Mouse (Mus musculus): Measurements from ENCODE around the gene P2ry10b. TPM values are rescaled to one million over a fixed set of nuclear protein-coding genes. Genes with fewer than 3 reads are reported as not detected.

P2ry10b gene
- polyA plus RNA-seq (2016; fragmentation: Nextera tagmentation; extraction: Ambion mirVana): 0.42 and 0.47 TPM in 2 replicates

DNA sequence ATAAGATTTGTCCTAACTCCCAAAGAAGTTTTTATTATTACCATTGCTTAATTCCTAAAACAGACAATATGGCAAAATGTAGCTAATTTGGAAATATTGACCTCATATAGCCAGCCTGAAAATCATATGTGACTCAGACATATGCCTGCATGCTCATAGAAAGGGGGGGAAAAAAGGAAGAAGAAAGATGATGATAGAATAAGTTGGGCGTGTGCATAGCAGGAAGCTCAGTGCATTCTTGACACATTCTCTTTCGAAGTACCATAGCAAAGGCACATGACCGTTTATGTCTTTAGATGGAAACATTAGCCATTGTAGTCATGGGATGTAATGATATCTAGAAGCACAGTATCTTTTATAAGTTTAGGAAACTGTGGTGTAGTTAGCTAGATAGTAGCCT lies at the start of gene P2ry10b:
Gene P2ry10b (plus strand): TSS at position 247 of the 400 bp plus-strand sequence.
- WGBS: 89% methylated on average over 3 of the region's 3 CpGs
- no peak for ATAC-seq (ENCODE audit: low FRiP score, low read depth)
- Histone ChIP-seq H3K9me3 (no peaks in the 10 kb centered on the region), H3K9ac (replicated peaks) (no peak within 1 kb of the TSS), H3K27me3 (no peaks in the 10 kb centered on the region; the same call in 1 of the 2 replicates), H3K27ac (replicated peaks) (no peak within 1 kb of the TSS), H3K4me1 (no peaks in the 10 kb centered on the region), H3K4me2 (replicated peaks) (no peak within 1 kb of the TSS), H3K36me3 (no peaks in the 10 kb centered on the region), H3K4me3 (no peak within 1 kb of the TSS)

DNA sequence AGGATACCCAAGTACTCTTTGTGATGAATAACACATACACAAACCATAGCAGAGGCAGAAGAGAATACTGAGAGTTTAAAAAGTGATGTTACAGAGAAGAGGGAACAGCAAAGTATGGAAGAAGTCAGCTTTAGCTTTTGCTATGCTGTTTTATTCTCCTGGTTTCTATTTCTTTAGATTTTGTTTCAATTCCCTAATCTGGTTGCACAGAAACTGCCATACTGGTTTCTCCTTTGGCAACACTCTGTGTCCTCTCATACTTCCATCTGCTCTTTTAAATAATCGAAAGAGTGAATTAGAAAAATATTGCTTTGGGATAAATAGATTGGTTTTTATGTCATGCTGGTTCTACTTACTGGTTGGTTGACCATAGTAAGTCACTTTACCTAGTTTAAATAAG lies 32.4 kb upstream of the P2ry10b start:
- no peak overlapping the region for H3K4me2 ChIP-seq (replicated peaks)
- 81% methylated on average over 1 of the region's 1 CpGs for WGBS

DNA sequence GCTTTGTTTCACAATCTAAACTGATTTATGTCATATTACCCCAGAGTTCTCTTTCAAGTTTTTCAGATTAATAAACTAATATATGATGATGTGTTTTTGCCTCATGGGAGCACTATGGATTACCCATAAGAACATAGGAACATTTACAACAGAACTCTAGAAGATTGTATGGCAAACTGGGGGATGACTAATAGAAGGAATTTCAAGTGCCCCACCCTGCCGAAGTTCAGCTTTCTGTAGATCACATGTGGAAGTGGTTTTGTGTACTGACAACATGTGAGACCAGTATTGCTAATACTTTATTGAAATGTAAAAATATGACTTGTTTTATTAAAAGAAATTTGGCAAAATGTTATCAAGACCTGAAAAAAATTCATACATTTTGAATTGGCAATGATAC lies 31.7 kb upstream of the P2ry10b start:
- Histone ChIP-seq H3K9me3 (no peaks in the 10 kb centered on the region), H3K4me1 (no peaks in the 10 kb centered on the region), H3K4me3 (no peak overlapping the region), H3K4me2 (replicated peaks) (no peak overlapping the region), H3K36me3 (no peaks in the 10 kb centered on the region), H3K9ac (replicated peaks) (no peak overlapping the region), H3K27ac (replicated peaks) (no peak overlapping the region), H3K27me3 (no peaks in the 10 kb centered on the region)
- ATAC-seq (ENCODE audit: low FRiP score, low read depth): no peak
- 85% methylated on average over 1 of the region's 1 CpGs for WGBS

More for the DNA sequence above, 32.4 kb upstream of the P2ry10b start:
- no peaks in the 10 kb centered on the region; the same call in 1 of the 2 replicates for H3K27me3 ChIP-seq
- no peak overlapping the region for H3K9ac ChIP-seq (replicated peaks)
- no peak overlapping the region for H3K4me3 ChIP-seq
- H3K9me3 ChIP-seq: no peaks in the 10 kb centered on the region
- no peaks in the 10 kb centered on the region for H3K36me3 ChIP-seq
- H3K4me1 ChIP-seq: no peaks in the 10 kb centered on the region
- ATAC-seq (ENCODE audit: low FRiP score, low read depth): no peak
- no peak overlapping the region for H3K27ac ChIP-seq (replicated peaks)

DNA sequence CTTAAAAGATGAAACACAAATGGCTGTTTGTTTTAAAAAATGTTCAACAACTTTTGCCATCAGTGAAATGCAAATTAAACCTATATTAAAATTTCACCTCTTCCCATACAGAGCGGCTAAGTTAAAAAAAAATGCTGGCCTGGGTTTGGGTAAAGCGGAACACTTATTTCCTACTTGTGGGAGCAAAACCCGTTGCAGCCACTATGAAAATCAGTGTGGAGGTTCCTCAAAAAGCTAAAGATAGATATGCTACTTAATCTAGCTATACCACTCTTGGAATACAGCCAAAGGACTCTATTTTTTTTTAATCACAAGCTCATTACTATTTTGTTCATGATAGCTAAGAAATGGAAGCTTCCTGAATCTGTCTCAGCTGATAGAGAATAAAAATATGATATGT lies 5.5 kb upstream of the P2ry10b start:
- Histone ChIP-seq H3K4me3 (no peak overlapping the region), H3K4me2 (replicated peaks) (no peak overlapping the region), H3K4me1 (no peaks in the 10 kb centered on the region), H3K9me3 (no peaks in the 10 kb centered on the region), H3K27me3 (no peaks in the 10 kb centered on the region), H3K27ac (replicated peaks) (no peak overlapping the region), H3K36me3 (no peaks in the 10 kb centered on the region), H3K9ac (replicated peaks) (no peak overlapping the region)
- no peak for ATAC-seq (ENCODE audit: low FRiP score, low read depth)
- 91% methylated on average over 3 of the region's 3 CpGs for WGBS

DNA sequence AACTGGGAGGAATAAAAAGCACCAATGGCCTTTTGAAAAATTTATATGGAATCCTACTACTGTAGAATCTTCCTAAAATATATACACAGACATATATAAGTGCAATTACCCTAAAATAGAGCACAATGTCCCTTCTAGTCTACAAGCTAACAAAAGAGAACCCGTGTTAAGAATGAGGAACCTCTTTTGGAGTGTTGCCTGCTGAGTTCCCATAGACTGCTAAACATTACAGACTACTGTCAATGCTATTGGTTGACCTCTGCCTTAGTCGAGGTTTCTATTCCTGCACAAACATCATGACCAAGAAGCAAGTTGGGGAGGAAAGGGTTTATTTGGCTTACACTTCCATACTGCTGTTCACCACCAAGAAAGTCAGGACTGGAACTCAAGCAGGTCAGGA lies 4.8 kb upstream of the P2ry10b start:
- 75% methylated on average over 2 of the region's 2 CpGs for WGBS
- Histone ChIP-seq H3K27ac (replicated peaks) (no peak overlapping the region), H3K4me3 (no peak overlapping the region), H3K4me2 (replicated peaks) (no peak overlapping the region), H3K27me3 (no peaks in the 10 kb centered on the region), H3K9ac (replicated peaks) (no peak overlapping the region), H3K9me3 (no peaks in the 10 kb centered on the region), H3K36me3 (no peaks in the 10 kb centered on the region), H3K4me1 (no peaks in the 10 kb centered on the region)
- ATAC-seq (ENCODE audit: low FRiP score, low read depth): no peak

DNA sequence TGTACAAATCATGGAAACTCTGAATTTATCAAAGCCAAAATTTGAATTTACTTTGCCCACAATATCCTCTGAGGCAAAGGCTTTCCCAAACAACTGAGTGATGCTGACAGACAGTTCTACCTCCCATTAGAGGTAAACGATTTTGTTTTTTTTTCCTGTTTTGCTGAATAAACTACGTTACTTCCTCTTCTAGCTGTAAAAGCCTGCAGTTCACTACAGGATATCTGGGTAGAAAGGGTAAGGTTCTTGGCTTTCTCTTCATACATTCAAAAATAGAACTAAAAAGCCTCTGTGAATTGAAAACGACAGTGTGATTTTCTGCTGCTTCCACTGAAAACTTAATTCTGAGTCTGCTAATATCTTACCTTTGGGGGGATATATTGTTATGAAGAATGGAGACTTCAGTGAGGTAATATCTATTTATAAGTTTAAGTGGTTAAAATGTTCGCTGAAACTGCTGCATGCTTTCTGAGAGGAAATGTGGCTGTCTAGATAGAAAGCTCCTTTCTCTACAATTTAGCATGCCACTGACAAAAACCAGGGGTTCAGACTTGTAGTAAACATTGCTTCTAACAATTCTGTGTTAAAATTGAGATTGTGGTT lies 765 bp downstream of the P2ry10b start:
- Histone ChIP-seq H3K27me3 (no peaks in the 10 kb centered on the region; the same call in 1 of the 2 replicates), H3K27ac (replicated peaks) (no peak overlapping the region), H3K9me3 (no peaks in the 10 kb centered on the region), H3K4me2 (replicated peaks) (no peak overlapping the region), H3K36me3 (no peaks in the 10 kb centered on the region), H3K4me3 (no peak overlapping the region), H3K9ac (replicated peaks) (no peak overlapping the region), H3K4me1 (no peaks in the 10 kb centered on the region)
- no peak for ATAC-seq (ENCODE audit: low FRiP score, low read depth)
- WGBS: 69% methylated on average over 4 of the region's 4 CpGs

DNA sequence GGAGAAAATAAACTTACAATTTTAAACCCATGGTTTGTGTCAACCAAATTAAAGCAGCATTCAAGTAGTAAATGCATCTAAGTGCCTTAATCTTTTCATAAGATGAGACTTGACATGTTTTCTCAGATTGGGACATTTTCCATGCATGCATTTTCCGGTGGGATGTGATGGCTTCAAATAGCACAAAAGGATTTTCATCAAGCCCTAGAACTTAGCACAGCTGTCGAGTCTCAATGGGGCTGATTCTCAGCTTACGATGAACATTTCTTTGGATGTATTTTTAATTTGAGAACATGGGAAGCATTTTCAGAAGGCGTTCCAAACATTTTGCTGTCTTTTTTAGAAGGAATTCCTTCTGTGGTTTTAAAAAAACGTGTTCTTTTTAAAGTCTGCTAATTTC lies 1.3 kb downstream of the P2ry10b start:
- Histone ChIP-seq H3K27me3 (no peaks in the 10 kb centered on the region; the same call in 1 of the 2 replicates), H3K36me3 (no peaks in the 10 kb centered on the region), H3K9me3 (no peaks in the 10 kb centered on the region), H3K27ac (replicated peaks) (no peak overlapping the region), H3K4me3 (no peak overlapping the region), H3K4me1 (no peaks in the 10 kb centered on the region), H3K4me2 (replicated peaks) (no peak overlapping the region), H3K9ac (replicated peaks) (no peak overlapping the region)
- 42% methylated on average over 5 of the region's 5 CpGs for WGBS
- ATAC-seq (ENCODE audit: low FRiP score, low read depth): no peak

DNA sequence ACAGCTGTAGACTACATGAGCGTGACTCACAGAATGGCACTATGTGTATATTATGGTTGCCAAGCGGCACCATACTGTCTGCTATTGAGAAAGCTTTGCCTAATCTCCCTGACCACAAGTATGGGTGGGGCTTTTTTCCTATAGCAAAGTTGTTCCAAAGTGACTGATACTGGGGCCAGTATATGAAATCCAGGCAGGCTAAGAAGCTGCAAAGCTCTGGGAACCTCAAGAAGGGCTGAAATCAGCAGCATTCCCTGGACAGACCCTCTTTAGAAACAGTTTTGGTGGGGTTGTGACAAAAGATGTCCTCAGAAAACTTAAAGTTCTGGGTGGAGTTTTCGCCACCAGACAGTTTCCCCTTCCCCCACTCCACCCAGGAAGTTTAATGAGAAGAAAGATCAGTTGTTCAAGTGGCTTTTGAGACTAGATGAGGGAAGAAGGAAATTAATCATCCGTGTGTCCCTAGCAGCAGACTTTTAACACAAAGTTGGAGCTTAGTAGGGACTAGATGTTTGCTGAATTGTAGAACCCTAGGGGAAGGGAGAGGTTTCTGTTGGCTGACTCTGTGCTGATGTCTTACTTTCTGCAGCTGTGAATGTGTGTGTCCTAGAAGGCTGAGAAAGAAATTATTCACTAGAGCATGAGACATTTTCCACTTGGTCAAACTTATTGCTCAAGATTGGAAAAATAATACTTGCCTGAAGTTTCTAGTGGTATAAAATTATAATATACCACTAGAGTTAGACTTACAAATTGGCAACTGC lies 2.2 kb downstream of the P2ry10b start:
- Histone ChIP-seq H3K27ac (replicated peaks) (no peak overlapping the region), H3K4me2 (replicated peaks) (no peak overlapping the region), H3K36me3 (no peaks in the 10 kb centered on the region), H3K4me3 (no peak overlapping the region), H3K4me1 (no peaks in the 10 kb centered on the region), H3K9ac (replicated peaks) (no peak overlapping the region), H3K9me3 (no peaks in the 10 kb centered on the region), H3K27me3 (no peaks in the 10 kb centered on the region; the same call in 1 of the 2 replicates)
- 52% methylated on average over 4 of the region's 4 CpGs for WGBS
- ATAC-seq (ENCODE audit: low FRiP score, low read depth): no peak

DNA sequence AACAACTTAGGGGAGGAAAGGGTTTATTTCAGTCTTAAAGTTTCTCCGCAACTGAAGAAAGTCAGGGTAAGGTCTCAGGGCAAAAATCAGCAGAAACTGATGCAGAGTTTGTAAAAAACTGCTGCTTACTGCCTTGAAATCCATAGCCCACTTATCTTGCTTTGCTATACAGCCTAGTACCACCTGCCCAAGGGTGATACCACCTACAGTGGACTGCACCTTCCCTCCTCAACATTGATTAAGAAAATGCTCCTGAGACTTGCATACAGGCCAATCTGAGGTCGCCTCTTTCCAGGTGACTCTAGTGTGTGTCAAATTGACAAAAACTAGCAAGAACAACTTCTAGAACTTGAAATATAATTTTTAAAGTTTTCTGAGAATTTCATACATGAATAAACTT lies 7.3 kb downstream of the P2ry10b start:
- H3K36me3 ChIP-seq: no peaks in the 10 kb centered on the region
- no peaks in the 10 kb centered on the region for H3K9me3 ChIP-seq
- no peaks in the 10 kb centered on the region for H3K4me1 ChIP-seq
- no peak overlapping the region for H3K4me3 ChIP-seq
- 81% methylated on average over 2 of the region's 2 CpGs for WGBS
- no peaks in the 10 kb centered on the region; the same call in 1 of the 2 replicates for H3K27me3 ChIP-seq
- H3K9ac ChIP-seq (replicated peaks): no peak overlapping the region
- no peak overlapping the region for H3K27ac ChIP-seq (replicated peaks)
- H3K4me2 ChIP-seq (replicated peaks): no peak overlapping the region
- ATAC-seq (ENCODE audit: low FRiP score, low read depth): no peak

DNA sequence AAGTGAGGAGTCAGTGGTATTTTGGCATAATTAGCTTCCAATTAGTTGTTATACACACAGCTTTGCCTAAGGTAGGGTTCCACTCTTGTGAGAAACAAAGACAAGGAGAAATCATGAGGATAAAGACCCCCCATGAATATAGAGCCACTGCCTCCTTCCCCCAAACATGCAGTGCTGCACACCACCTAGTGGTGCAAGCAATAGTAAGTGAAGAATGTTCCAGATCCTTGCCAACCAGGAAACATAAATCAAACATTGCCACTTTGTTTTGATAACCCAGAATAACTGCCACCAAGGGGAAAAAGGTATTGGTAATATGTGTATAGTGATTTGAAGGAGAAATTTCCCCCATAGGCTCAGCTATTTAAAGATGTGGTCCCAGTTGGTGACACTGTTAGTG lies 11.8 kb downstream of the P2ry10b start:
- Histone ChIP-seq H3K4me2 (replicated peaks) (no peak overlapping the region), H3K4me3 (no peak overlapping the region), H3K36me3 (no peaks in the 10 kb centered on the region), H3K27ac (replicated peaks) (no peak overlapping the region), H3K9ac (replicated peaks) (no peak overlapping the region), H3K9me3 (no peaks in the 10 kb centered on the region), H3K4me1 (no peaks in the 10 kb centered on the region), H3K27me3 (no peaks in the 10 kb centered on the region)
- ATAC-seq (ENCODE audit: low FRiP score, low read depth): no peak

DNA sequence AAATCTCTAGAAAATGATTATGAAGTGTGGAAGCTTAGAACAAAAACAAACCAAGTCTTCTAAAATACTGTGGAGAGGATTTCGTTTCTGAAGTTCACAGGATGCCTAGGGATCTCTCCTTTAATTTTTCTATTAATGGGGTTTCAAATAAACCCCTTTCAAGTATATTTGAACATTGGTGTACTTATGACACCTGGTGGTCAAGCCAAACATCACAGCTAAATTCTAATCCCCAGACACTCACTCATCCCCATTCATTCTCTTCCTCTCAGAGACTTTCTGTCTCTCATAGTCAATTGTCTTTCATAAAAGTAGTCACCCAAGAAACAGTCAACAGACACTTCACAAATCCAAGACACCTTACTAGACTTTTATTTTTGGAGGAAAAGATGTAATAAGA lies 19.6 kb downstream of the P2ry10b start:
- Histone ChIP-seq H3K27ac (replicated peaks) (no peak overlapping the region), H3K4me3 (no peak overlapping the region), H3K27me3 (no peaks in the 10 kb centered on the region), H3K4me2 (replicated peaks) (no peak overlapping the region), H3K36me3 (no peaks in the 10 kb centered on the region), H3K9ac (replicated peaks) (no peak overlapping the region), H3K4me1 (no peaks in the 10 kb centered on the region), H3K9me3 (no peaks in the 10 kb centered on the region)
- no peak for ATAC-seq (ENCODE audit: low FRiP score, low read depth)
- whole genome bisulfite sequencing: 9% methylated on average over 1 of the region's 1 CpGs

DNA sequence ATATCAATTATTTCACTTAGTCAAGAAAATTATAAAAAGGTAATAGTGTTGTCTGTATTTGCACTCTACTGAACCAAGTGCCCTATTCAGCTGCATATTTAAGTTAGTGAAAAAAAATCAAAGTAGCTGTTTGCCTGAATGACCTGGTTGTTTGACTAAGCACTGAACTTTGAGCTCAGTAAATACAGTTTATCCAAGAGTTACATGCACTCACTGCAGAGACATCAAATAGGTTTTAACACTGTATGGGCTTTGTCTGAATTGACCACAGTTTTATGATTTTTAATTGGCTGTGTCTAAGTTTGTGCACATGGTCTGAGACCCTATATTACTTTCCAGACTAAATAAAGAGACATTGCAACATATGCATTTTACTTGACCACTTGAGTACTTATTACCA lies 20.4 kb downstream of the P2ry10b start:
- Histone ChIP-seq H3K27ac (replicated peaks) (no peak overlapping the region), H3K4me3 (no peak overlapping the region), H3K4me1 (no peaks in the 10 kb centered on the region), H3K27me3 (no peaks in the 10 kb centered on the region), H3K9ac (replicated peaks) (no peak overlapping the region), H3K9me3 (no peaks in the 10 kb centered on the region), H3K36me3 (no peaks in the 10 kb centered on the region), H3K4me2 (replicated peaks) (no peak overlapping the region)
- no peak for ATAC-seq (ENCODE audit: low FRiP score, low read depth)
